Mouse (Mus musculus): ENCODE results near the gene Rps6ka2. TPM values are rescaled to one million over a fixed set of nuclear protein-coding genes. Genes with fewer than 3 reads are reported as not detected.

Rps6ka2 gene
- polyA plus RNA-seq, 1 experiment from 2014 or later, result 23.8 TPM

GRCm38 (mm10) chr17:7270506-7270905 lies 100.6 kb downstream of the Rps6ka2 start:
- no peak overlapping the region for H3K4me2 ChIP-seq (ENCODE audit: low read length)
- H3K4me3 ChIP-seq (replicated peaks; ENCODE audit: low read length), result no peak overlapping the region
- 0 out of 2 replicates have a peak, but pooled peaks have one; percentile 21 for ATAC-seq
- no peak overlapping the region for H3K27ac ChIP-seq (ENCODE audit: low read length)
- H3K9me3 ChIP-seq (ENCODE audit: control insufficient read depth, low read length), result no peaks in the 10 kb centered on the region
- peaks cover 24% of the 10 kb centered on the region for H3K4me1 ChIP-seq (replicated peaks; ENCODE audit: control insufficient read depth, insufficient read depth, low read length)
- no peaks in the 10 kb centered on the region for H3K27me3 ChIP-seq (replicated peaks; ENCODE audit: control insufficient read depth, insufficient read depth, low read length)
- WGBS, result 79% methylated on average over 8 of the region's 8 CpGs
- H3K9ac ChIP-seq (replicated peaks; ENCODE audit: low read depth, low read length), result no peak overlapping the region
- H3K36me3 ChIP-seq (ENCODE audit: control insufficient read depth, insufficient read depth), result no peaks in the 10 kb centered on the region

- peaks cover 14% of the 10 kb centered on the region for H3K4me1 ChIP-seq (replicated peaks; ENCODE audit: control insufficient read depth, insufficient read depth, low read length)
- H3K9ac ChIP-seq (replicated peaks; ENCODE audit: low read depth, low read length), result no peak overlapping the region
- H3K9me3 ChIP-seq (ENCODE audit: control insufficient read depth, low read length), result no peaks in the 10 kb centered on the region
- ATAC-seq, result no peak
- H3K4me3 ChIP-seq (replicated peaks; ENCODE audit: low read length), result no peak overlapping the region
- H3K4me2 ChIP-seq (ENCODE audit: low read length), result no peak overlapping the region
- WGBS, result 67% methylated on average over 10 of the region's 10 CpGs
- no peaks in the 10 kb centered on the region for H3K27me3 ChIP-seq (replicated peaks; ENCODE audit: control insufficient read depth, insufficient read depth, low read length)
- no peak overlapping the region for H3K27ac ChIP-seq (ENCODE audit: low read length)
- no peaks in the 10 kb centered on the region for H3K36me3 ChIP-seq (ENCODE audit: control insufficient read depth, insufficient read depth)
These were observed 101.7 kb downstream of the Rps6ka2 start for GRCm38 (mm10) chr17:7271522-7272134.

GRCm38 (mm10) chr17:7273054-7273453 lies 103.1 kb downstream of the Rps6ka2 start:
- Histone ChIP-seq H3K4me1 (replicated peaks; ENCODE audit: control insufficient read depth, insufficient read depth, low read length) (0 out of 2 replicates have a peak, but pooled peaks cover 8% of the 10 kb centered on the region), H3K27ac (ENCODE audit: low read length) (no peak overlapping the region), H3K9me3 (ENCODE audit: control insufficient read depth, low read length) (no peaks in the 10 kb centered on the region), H3K4me3 (replicated peaks; ENCODE audit: low read length) (no peak overlapping the region), H3K36me3 (ENCODE audit: control insufficient read depth, insufficient read depth) (no peaks in the 10 kb centered on the region), H3K4me2 (ENCODE audit: low read length) (no peak overlapping the region), H3K27me3 (replicated peaks; ENCODE audit: control insufficient read depth, insufficient read depth, low read length) (no peaks in the 10 kb centered on the region), H3K9ac (replicated peaks; ENCODE audit: low read depth, low read length) (no peak overlapping the region)
- ATAC-seq, result no peak
- WGBS, result 65% methylated on average over 9 of the region's 9 CpGs

GRCm38 (mm10) chr17:7273785-7274184 lies 103.9 kb downstream of the Rps6ka2 start:
- 93% methylated on average over 10 of the region's 10 CpGs for WGBS
- H3K9ac ChIP-seq (replicated peaks; ENCODE audit: low read depth, low read length), result no peak overlapping the region
- no peak for ATAC-seq
- H3K36me3 ChIP-seq (ENCODE audit: control insufficient read depth, insufficient read depth), result no peaks in the 10 kb centered on the region
- H3K27me3 ChIP-seq (replicated peaks; ENCODE audit: control insufficient read depth, insufficient read depth, low read length), result no peaks in the 10 kb centered on the region
- no peaks in the 10 kb centered on the region for H3K9me3 ChIP-seq (ENCODE audit: control insufficient read depth, low read length)
- no peak overlapping the region for H3K4me3 ChIP-seq (replicated peaks; ENCODE audit: low read length)
- no peak overlapping the region for H3K4me2 ChIP-seq (ENCODE audit: low read length)
- H3K4me1 ChIP-seq (replicated peaks; ENCODE audit: control insufficient read depth, insufficient read depth, low read length), result peaks cover 12% of the 10 kb centered on the region; the same call in 1 of the 2 replicates
- no peak overlapping the region for H3K27ac ChIP-seq (ENCODE audit: low read length)

- Histone ChIP-seq H3K9me3 (ENCODE audit: control insufficient read depth, low read length) (no peaks in the 10 kb centered on the region), H3K27ac (ENCODE audit: low read length) (peak overlapping the region; percentile 54; the same call in 1 of the 2 replicates), H3K4me2 (ENCODE audit: low read length) (no peak overlapping the region), H3K36me3 (ENCODE audit: control insufficient read depth, insufficient read depth) (no peaks in the 10 kb centered on the region), H3K27me3 (replicated peaks; ENCODE audit: control insufficient read depth, insufficient read depth, low read length) (no peaks in the 10 kb centered on the region), H3K4me1 (replicated peaks; ENCODE audit: control insufficient read depth, insufficient read depth, low read length) (peaks cover 9% of the 10 kb centered on the region; the same call in 1 of the 2 replicates), H3K9ac (replicated peaks; ENCODE audit: low read depth, low read length) (no peak overlapping the region), H3K4me3 (replicated peaks; ENCODE audit: low read length) (no peak overlapping the region)
- peak; percentile 38 for ATAC-seq
- 68% methylated on average over 15 of the region's 15 CpGs for WGBS
These were observed 108.9 kb downstream of the Rps6ka2 start for GRCm38 (mm10) chr17:7278702-7279242.

GRCm38 (mm10) chr17:7279251-7279650 lies 109.3 kb downstream of the Rps6ka2 start:
- ATAC-seq, result no peak

GRCm38 (mm10) chr17:7284297-7284910 lies 114.5 kb downstream of the Rps6ka2 start:
- Histone ChIP-seq H3K4me3 (replicated peaks; ENCODE audit: low read length) (no peak overlapping the region), H3K9me3 (ENCODE audit: control insufficient read depth, low read length) (no peaks in the 10 kb centered on the region), H3K9ac (replicated peaks; ENCODE audit: low read depth, low read length) (no peak overlapping the region), H3K36me3 (ENCODE audit: control insufficient read depth, insufficient read depth) (no peaks in the 10 kb centered on the region), H3K4me1 (replicated peaks; ENCODE audit: control insufficient read depth, insufficient read depth, low read length) (peaks cover 16% of the 10 kb centered on the region), H3K27ac (ENCODE audit: low read length) (no peak overlapping the region), H3K4me2 (ENCODE audit: low read length) (no peak overlapping the region), H3K27me3 (replicated peaks; ENCODE audit: control insufficient read depth, insufficient read depth, low read length) (no peaks in the 10 kb centered on the region)
- 61% methylated on average over 8 of the region's 8 CpGs for WGBS
- ATAC-seq, result no peak

More at GRCm38 (mm10) chr17:7279251-7279650, 109.3 kb downstream of the Rps6ka2 start:
- Histone ChIP-seq H3K27me3 (replicated peaks; ENCODE audit: control insufficient read depth, insufficient read depth, low read length) (no peaks in the 10 kb centered on the region), H3K36me3 (ENCODE audit: control insufficient read depth, insufficient read depth) (no peaks in the 10 kb centered on the region), H3K9me3 (ENCODE audit: control insufficient read depth, low read length) (no peaks in the 10 kb centered on the region), H3K4me2 (ENCODE audit: low read length) (no peak overlapping the region), H3K4me1 (replicated peaks; ENCODE audit: control insufficient read depth, insufficient read depth, low read length) (peaks cover 9% of the 10 kb centered on the region; the same call in 1 of the 2 replicates), H3K27ac (ENCODE audit: low read length) (0 out of 2 replicates have a peak overlapping the region, but pooled peaks have one; percentile 43), H3K9ac (replicated peaks; ENCODE audit: low read depth, low read length) (no peak overlapping the region), H3K4me3 (replicated peaks; ENCODE audit: low read length) (no peak overlapping the region)
- WGBS, result 84% methylated on average over 9 of the region's 9 CpGs

GRCm38 (mm10) chr17:7285292-7285691 lies 115.4 kb downstream of the Rps6ka2 start:
- ATAC-seq, result no peak
- Histone ChIP-seq H3K4me2 (ENCODE audit: low read length) (no peak overlapping the region), H3K9ac (replicated peaks; ENCODE audit: low read depth, low read length) (no peak overlapping the region), H3K27ac (ENCODE audit: low read length) (peak overlapping the region; percentile 16; the same call in 1 of the 2 replicates), H3K9me3 (ENCODE audit: control insufficient read depth, low read length) (no peaks in the 10 kb centered on the region), H3K36me3 (ENCODE audit: control insufficient read depth, insufficient read depth) (no peaks in the 10 kb centered on the region), H3K27me3 (replicated peaks; ENCODE audit: control insufficient read depth, insufficient read depth, low read length) (no peaks in the 10 kb centered on the region), H3K4me3 (replicated peaks; ENCODE audit: low read length) (no peak overlapping the region), H3K4me1 (replicated peaks; ENCODE audit: control insufficient read depth, insufficient read depth, low read length) (peaks cover 16% of the 10 kb centered on the region)
- WGBS, result 87% methylated on average over 12 of the region's 12 CpGs

GRCm38 (mm10) chr17:7286422-7287050 lies 116.6 kb downstream of the Rps6ka2 start:
- H3K4me1 ChIP-seq (replicated peaks; ENCODE audit: control insufficient read depth, insufficient read depth, low read length), result peaks cover 17% of the 10 kb centered on the region
- H3K27ac ChIP-seq (ENCODE audit: low read length), result peak overlapping the region; percentile 86
- H3K36me3 ChIP-seq (ENCODE audit: control insufficient read depth, insufficient read depth), result no peaks in the 10 kb centered on the region
- H3K9me3 ChIP-seq (ENCODE audit: control insufficient read depth, low read length), result no peaks in the 10 kb centered on the region
- H3K4me2 ChIP-seq (ENCODE audit: low read length), result no peak overlapping the region
- peak; percentile 62; the same call in 1 of the 2 replicates for ATAC-seq
- no peaks in the 10 kb centered on the region for H3K27me3 ChIP-seq (replicated peaks; ENCODE audit: control insufficient read depth, insufficient read depth, low read length)
- H3K9ac ChIP-seq (replicated peaks; ENCODE audit: low read depth, low read length), result no peak overlapping the region
- H3K4me3 ChIP-seq (replicated peaks; ENCODE audit: low read length), result no peak overlapping the region
- WGBS, result 54% methylated on average over 12 of the region's 12 CpGs

Measured in forebrain, embryonic 16.5 days (tissue).